Mouse (Mus musculus) yolk sac, embryonic 10.5 days (tissue): ENCODE data around the gene Tbc1d14.

Source experiments
- DNase-seq: peaks from one replicate; pipeline ENCODE4 v3.0.0-alpha.2; 2017; ENCODE audit warnings: low spot score

Tbc1d14 gene

GRCm38 (mm10) chr5:36505643-36506042, 87.4 kb downstream of the Tbc1d14 start:
- no peak for DNase-seq

- DNase-seq, result no peak
Observed at GRCm38 (mm10) chr5:36505235-36505634, 87.8 kb downstream of the Tbc1d14 start.

DNA sequence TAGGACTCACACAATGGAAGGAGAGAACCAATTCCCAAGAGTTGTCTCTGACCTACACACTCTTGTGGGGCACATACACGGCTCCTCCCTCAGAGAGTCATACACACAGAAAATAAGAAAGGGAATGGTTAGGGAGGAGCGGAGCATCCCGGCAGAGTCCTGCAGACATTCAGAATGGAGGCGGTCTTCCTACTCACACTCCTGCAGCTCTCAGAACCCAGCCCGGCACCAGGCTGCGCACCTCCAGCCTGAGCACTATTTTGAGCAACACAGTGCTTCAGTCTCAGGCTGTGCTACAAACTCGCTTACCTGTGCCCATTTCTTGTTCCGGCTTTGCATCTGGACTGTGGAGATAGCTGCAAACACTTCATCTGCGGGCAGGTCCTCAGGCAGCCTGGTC, 98.4 kb downstream of the Tbc1d14 start:
- DNase-seq, result no peak

DNA sequence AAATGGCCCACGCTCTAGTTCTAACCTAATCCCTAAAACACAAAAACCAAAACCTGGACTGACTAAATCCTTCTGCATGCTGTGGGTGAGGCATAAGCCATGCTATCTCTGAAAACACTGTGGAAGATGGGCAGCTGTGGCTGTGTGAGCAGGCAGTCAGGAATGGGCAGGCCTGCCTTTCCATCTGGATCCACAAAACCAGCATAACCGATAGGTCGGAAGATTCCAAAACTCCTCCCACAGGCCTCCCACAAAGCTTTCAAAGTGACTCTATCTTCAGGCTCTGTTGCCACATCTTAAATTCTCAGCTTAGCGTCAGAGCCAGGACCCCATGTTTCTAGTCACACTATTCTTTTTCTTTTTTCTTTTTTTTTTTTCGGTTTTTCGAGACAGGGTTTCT, 99.2 kb downstream of the Tbc1d14 start:
- DNase-seq, result no peak

GRCm38 (mm10) chr5:36489225-36489624, 103.9 kb downstream of the Tbc1d14 start:
- no peak for DNase-seq

DNA sequence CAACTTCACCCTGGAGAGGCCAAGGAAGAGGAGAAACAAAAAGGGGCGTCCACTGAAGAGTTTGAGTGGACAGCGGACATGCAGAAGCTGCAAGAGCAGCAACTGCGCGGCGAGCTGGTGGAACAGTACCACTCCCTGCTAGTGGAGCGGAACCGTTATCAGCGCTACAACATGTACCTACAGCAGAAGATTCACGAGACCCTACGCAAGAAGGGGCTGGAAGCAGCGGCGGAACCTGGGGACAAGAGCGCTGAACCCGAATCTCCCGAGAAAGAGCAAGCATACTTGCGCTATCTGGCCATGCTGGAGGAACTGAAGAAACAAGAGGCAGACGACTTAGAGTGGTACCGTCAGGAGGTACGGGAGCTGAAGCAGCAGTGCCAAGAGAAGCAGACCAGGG, 107.8 kb downstream of the Tbc1d14 start:
- DNase-seq, result no peak

- peak; percentile 98 for DNase-seq
Observed at GRCm38 (mm10) chr5:36484171-36484990, 108.7 kb downstream of the Tbc1d14 start, which contains the start of the genes Tada2b and Ccdc96. Gene Tada2b (minus strand): TSS chr5:36484285. Gene Ccdc96 (plus strand): TSS chr5:36484588.

DNA sequence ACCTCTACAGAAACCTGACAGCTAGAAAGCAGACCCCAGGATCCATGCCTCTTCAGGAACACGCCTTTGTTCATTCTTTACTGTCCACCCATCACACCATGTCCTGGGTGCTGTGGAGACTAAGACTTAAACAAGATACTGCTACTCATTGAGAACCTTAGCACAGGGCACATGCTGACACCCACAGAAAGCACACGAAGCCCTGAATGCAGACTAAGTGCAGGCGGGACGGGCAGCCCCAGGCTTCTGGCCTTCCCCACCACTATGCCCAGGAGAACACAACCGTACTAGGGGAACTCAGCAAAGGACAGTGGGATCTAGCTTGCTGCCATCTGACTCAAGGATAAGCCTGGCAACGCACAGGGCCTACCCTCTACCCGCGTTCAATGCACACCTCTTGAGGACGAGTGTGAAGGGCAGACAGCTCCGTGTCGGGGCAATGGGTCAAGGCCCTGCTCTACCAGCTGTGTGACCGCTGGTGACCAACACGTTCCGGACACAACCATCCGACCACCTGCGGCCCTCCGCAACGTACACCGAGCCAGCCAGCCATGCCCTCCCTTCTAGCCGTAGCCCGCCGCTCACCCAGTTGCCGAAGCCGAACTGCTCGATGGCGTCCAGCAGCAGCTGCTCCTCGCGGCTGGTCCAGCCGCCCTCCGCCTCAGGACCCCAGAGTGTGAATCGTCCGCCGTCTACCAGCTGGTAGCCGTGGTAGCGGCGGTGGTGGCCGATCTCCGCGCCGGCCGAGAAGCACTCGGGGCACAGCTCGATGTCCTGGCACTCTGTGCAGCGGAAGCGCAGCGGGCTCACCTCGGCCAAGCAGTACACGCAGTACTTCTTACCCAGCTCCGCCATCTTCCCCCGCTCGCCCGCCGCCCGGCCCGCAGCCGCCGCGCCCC, 109.6 kb downstream of the Tbc1d14 start:
- DNase-seq, result peak; percentile 49

- no peak for DNase-seq
Observed at GRCm38 (mm10) chr5:36481114-36481513, 112.0 kb downstream of the Tbc1d14 start.

GRCm38 (mm10) chr5:36480398-36480797, 112.7 kb downstream of the Tbc1d14 start:
- no peak for DNase-seq

- DNase-seq, result no peak
Observed at GRCm38 (mm10) chr5:36479735-36480134, 113.3 kb downstream of the Tbc1d14 start.

GRCm38 (mm10) chr5:36478540-36479420, 114.3 kb downstream of the Tbc1d14 start:
- no peak for DNase-seq

GRCm38 (mm10) chr5:36477486-36477885, 115.6 kb downstream of the Tbc1d14 start:
- DNase-seq, result no peak

DNA sequence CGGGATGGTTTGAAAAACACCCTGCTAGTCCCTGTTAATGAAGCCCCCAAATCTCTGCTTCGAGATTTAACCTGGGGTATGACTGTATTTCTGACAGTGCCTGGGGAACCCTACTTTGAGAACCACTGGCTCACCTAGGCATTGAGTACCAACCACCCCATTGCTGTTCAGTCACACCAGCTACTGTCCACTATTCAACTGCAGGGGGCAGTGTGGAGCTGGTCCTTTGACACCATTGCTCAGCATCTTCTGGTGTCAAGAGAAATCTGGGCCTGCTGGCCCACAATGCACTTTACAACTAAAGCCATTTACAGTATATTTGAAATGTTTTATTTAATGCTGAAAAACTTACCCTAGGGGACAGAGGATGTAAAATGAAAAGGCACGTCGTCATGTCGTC, 118.8 kb downstream of the Tbc1d14 start:
- DNase-seq, result no peak

DNA sequence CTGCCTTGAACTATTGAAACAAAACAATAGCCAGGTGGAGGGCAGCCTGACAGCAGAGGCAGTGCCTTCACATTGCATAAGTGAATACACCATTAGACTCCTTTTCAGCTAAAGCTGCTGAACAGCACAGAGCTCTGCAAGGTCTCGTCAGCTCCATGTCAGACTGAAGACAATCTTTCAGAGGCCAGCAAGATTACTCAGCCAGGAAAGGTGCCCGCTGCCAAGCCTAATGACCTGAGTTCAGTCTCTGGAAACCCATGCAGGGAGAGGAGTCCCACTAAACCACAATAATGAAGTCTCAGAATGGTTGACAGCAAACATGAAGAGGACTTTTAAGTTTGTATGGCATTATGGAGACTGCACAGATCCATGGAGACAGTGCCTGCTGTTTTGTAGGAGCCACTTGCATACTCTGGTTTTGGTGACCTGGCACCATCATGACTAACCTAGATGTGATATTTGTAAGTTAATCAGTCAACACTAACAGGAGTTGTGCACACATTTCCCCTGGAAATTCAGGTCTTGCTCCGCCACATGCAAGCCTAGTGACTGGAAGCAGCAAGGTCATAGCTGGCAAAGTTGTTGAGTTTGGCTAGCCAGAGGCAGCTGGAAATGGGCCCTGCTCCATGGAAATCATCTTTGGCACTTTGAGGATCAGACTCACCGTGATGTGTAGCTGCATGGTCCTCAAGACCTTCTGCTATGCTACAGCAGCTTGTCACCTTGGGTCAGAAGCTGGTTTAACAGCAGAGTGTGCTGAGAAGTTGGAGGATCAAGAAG, 120.0 kb downstream of the Tbc1d14 start:
- DNase-seq, result no peak

- no peak for DNase-seq
Observed at GRCm38 (mm10) chr5:36471206-36471605, 121.9 kb downstream of the Tbc1d14 start.

- DNase-seq, result no peak
Observed at GRCm38 (mm10) chr5:36465889-36466288, 127.2 kb downstream of the Tbc1d14 start.

GRCm38 (mm10) chr5:36464709-36465661, 128.1 kb downstream of the Tbc1d14 start, which contains the start of gene Grpel1:
Gene Grpel1 (plus strand): TSS chr5:36464998.
- peak; percentile 100 for DNase-seq

DNA sequence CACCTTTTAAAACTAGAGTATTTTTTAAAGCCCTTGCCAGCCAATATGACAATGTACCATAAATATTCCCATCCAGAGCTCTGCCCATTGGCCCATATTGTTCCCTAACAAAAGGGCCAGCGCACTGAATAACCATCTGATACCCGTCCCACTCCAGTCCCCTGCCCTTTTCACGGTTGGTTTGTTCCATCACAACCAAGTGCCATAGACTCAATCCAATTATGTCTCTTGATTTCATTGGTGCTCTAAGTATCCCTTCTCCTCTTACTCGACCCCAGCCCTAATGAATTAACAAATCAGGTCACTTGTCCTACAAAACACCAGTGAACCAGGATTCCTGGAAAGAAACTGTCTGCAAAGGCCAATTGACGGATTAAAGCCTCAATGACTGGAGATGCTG, 129.7 kb downstream of the Tbc1d14 start:
- DNase-seq, result no peak

DNA sequence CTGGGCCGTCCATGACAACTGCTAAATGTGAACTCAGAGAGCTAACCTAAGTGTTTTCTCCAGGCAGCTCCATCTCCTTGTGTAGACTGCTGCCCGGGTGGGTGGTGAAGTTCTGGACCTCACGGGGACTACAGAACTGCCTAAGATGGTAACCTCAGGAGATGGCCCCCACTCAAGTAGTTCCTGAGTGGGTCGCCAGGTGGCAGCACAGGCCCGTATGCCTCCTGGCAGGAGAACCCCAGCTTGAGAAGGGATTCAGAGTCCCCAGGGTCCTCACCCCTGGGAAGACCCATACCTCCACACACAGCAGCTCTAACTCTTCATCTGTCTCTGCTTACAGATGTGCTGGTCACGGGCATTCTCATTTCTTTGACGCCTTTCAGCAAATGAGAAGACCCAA, 130.3 kb downstream of the Tbc1d14 start:
- DNase-seq, result peak; percentile 27
